Mouse (Mus musculus): ENCODE data around the gene Zfp870. TPM values are rescaled to one million over a fixed set of nuclear protein-coding genes. Genes with fewer than 3 reads are reported as not detected.

Zfp870 gene
- polyA plus RNA-seq (2014; fragmentation: Nextera tagmentation; extraction: Ambion mirVana), result 8.6 and 10.0 TPM in 2 replicates

DNA sequence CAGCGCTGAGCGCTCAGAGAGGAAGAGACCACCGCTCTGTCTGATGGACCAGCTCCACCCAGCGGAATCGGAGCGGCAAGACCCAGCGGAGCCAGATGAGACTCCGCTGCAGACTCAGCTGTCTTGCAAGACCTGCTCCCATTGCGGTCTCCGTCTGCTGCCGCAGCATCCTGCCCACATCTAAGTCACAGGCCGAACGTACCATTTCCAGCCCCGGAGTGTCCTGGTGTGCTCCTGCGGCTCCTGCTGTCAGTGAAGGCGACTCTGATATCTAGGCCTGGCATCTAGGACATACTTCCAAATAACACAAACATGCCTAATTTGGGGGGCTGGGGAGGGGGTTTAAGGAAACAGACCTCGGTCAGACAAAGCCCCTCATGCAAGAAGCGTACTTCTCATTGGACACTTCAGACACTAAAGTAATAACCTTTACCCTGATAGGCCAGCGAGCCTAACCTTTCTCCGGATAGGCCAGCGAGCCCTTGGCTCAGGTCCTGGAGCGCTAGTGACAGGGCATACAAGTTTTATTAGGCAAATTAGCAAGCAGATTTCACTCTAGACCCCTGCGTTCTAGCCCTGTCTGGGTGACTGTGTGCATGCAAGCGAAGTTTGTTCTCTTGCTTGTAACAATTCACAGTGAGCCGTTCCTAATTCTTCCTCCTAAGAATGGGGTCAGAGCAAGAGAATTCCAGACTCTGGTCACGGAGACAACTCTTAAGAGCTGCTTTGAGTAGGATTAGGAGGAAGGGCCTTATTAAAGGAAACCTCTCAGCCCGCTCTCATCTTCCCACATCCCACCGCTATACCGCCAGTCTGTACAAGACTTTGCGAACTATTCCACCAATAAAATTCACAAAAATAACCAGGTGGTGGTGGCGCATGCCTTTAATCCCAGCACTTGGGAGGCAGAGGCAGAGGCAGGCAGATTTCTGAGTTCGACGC, at the start of gene Zfp870:
TSS of gene Zfp870 (minus strand) at position 404 of the 942 bp plus-strand sequence.
- DNase-seq (ENCODE audit: low spot score) (peak; percentile 95), ATAC-seq (ENCODE audit: low FRiP score) (peak; percentile 99)
- Histone ChIP-seq H3K27ac (ENCODE audit: low read depth, low read length) (peak within 1 kb of the TSS; percentile 58), H3K4me2 (replicated peaks; ENCODE audit: low read depth, low read length) (peak within 1 kb of the TSS; percentile 73), H3K36me3 (ENCODE audit: control insufficient read depth, insufficient read depth, low read length) (no peaks in the 10 kb centered on the region), H3K9ac (ENCODE audit: low read depth, low read length) (peak within 1 kb of the TSS; percentile 79), H3K4me3 (ENCODE audit: low read depth, low read length) (peak within 1 kb of the TSS; percentile 56), H3K9me3 (ENCODE audit: control insufficient read depth, low read length) (no peaks in the 10 kb centered on the region), H3K4me1 (replicated peaks; ENCODE audit: control insufficient read depth, insufficient read depth, low read length) (peaks cover 5% of the 10 kb centered on the region), H3K27me3 (ENCODE audit: control insufficient read depth, insufficient read depth, low read length) (no peaks in the 10 kb centered on the region)
- 13% methylated on average over 33 of the region's 33 CpGs for WGBS

DNA sequence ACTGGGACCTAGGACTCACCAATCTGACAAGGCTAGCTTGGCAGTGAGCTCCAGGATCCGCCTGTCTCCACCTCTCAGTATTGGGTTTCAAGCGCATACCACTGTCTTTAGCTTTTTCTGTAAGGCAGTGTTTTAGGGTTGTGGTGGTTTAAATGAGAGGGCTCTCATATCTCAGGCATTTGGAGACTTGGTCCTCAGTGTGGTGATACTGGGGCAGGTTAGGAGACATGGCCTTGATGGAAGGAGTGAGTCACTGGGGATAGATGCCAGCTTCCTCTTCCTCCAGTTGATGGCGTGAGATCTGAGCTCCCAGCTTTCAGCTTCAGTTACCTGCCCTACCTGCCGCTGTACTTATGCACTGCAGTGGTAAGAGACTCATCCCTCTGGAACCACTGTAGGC, 48.4 kb upstream of the Zfp870 start:
- Histone ChIP-seq H3K9me3 (ENCODE audit: control insufficient read depth, low read length) (no peaks in the 10 kb centered on the region), H3K27ac (ENCODE audit: low read depth, low read length) (no peak overlapping the region), H3K36me3 (ENCODE audit: control insufficient read depth, insufficient read depth, low read length) (no peaks in the 10 kb centered on the region), H3K9ac (ENCODE audit: low read depth, low read length) (no peak overlapping the region), H3K27me3 (ENCODE audit: control insufficient read depth, insufficient read depth, low read length) (no peaks in the 10 kb centered on the region), H3K4me2 (replicated peaks; ENCODE audit: low read depth, low read length) (no peak overlapping the region), H3K4me3 (ENCODE audit: low read depth, low read length) (no peak overlapping the region), H3K4me1 (replicated peaks; ENCODE audit: control insufficient read depth, insufficient read depth, low read length) (no peaks in the 10 kb centered on the region)
- 80% methylated on average over 4 of the region's 4 CpGs for WGBS
- ATAC-seq (ENCODE audit: low FRiP score) (no peak), DNase-seq (ENCODE audit: low spot score) (no peak)

DNA sequence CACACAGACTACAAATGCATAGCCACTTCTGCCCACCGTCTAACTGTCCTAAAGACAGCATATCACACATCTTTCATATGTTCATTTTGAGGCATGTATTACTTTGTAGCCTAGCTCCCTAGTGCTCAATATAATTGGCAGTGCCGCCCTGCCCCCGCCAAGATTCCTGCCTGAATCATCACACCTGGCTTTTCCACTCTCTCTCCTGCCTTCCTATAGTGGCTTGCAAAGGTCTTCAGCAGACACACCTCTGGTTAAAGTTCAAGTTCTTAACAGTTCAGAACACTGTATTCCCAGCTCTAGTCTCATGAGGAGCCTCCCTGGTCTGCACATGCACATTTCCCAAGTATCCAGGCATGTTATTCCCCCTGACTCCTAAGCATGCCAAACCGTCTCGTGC, 36.4 kb upstream of the Zfp870 start:
- ATAC-seq (ENCODE audit: low FRiP score) (no peak), DNase-seq (ENCODE audit: low spot score) (no peak)
- H3K4me3 ChIP-seq (ENCODE audit: low read depth, low read length), result no peak overlapping the region
- no peaks in the 10 kb centered on the region for H3K9me3 ChIP-seq (ENCODE audit: control insufficient read depth, low read length)
- no peaks in the 10 kb centered on the region for H3K4me1 ChIP-seq (replicated peaks; ENCODE audit: control insufficient read depth, insufficient read depth, low read length)
- no peak overlapping the region for H3K27ac ChIP-seq (ENCODE audit: low read depth, low read length)
- no peaks in the 10 kb centered on the region for H3K36me3 ChIP-seq (ENCODE audit: control insufficient read depth, insufficient read depth, low read length)
- no peaks in the 10 kb centered on the region for H3K27me3 ChIP-seq (ENCODE audit: control insufficient read depth, insufficient read depth, low read length)
- WGBS, result 81% methylated on average over 5 of the region's 5 CpGs
- no peak overlapping the region for H3K9ac ChIP-seq (ENCODE audit: low read depth, low read length)
- H3K4me2 ChIP-seq (replicated peaks; ENCODE audit: low read depth, low read length), result no peak overlapping the region

DNA sequence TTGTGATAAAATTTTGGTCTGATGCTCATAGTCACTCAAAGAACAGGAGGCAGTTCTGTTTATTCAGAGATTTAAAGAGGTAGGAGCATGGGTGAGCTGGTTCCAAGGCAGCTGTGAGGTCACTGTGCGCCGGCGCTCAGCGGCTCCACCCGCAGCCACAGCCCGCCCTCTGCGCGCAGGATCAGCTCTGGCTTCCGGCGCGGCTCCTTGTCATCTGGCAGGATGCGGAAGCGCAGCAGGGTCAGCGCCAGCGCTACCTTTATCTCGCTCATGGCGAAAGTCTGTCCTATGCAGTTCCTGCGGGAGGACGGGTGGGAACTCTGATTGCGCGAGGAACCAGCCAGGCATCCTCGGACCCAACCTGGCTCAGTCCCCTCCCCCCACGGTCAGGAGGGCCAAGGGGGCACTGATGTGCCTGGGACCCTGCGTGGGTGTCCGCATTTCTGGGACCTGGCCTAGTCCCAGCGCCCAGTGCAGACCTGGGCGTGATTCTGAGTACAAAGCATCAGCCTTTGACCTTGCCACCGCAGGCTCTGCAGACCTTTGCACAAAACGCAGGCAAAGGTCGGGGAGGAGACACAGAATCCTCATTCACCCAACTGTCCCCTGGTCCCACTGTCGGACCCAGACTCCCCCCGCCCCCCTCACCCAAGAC, 33.3 kb upstream of the Zfp870 start:
- peak; percentile 95 for ATAC-seq (ENCODE audit: low FRiP score)
- H3K27ac ChIP-seq (ENCODE audit: low read depth, low read length), result peak overlapping the region; percentile 36; the same call in 1 of the 2 replicates
- 15% methylated on average over 32 of the region's 32 CpGs for WGBS

DNA sequence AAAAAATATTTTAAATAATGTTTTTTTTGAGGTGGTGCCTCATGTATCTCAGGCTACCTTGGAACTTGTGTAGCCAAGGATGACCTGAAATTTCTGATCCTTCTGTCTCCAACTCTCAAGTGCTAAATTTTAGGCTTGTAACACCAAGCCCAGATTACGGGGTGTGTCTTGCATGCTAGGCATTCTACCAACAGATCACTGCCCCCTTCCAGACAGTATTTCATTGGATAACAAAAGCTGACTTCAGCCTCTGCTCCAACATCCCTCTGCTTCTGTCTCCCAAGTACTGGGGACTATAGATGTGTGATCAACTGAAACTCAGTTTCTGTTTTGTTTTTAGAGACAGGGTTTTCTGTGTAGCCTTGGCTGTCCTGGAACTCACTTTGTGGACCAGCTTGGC, 32.2 kb upstream of the Zfp870 start:
- H3K4me3 ChIP-seq (ENCODE audit: low read depth, low read length), result no peak overlapping the region
- H3K4me1 ChIP-seq (replicated peaks; ENCODE audit: control insufficient read depth, insufficient read depth, low read length), result no peaks in the 10 kb centered on the region
- H3K27me3 ChIP-seq (ENCODE audit: control insufficient read depth, insufficient read depth, low read length), result no peaks in the 10 kb centered on the region
- no peak overlapping the region for H3K9ac ChIP-seq (ENCODE audit: low read depth, low read length)
- ATAC-seq (ENCODE audit: low FRiP score), result no peak
- DNase-seq (ENCODE audit: low spot score), result no peak
- no peak overlapping the region for H3K4me2 ChIP-seq (replicated peaks; ENCODE audit: low read depth, low read length)
- no peaks in the 10 kb centered on the region for H3K9me3 ChIP-seq (ENCODE audit: control insufficient read depth, low read length)
- no peak overlapping the region for H3K27ac ChIP-seq (ENCODE audit: low read depth, low read length)
- no peaks in the 10 kb centered on the region for H3K36me3 ChIP-seq (ENCODE audit: control insufficient read depth, insufficient read depth, low read length)
- 94% methylated on average over 1 of the region's 1 CpGs for WGBS

More for the DNA sequence above, 33.3 kb upstream of the Zfp870 start:
- Histone ChIP-seq H3K9ac (ENCODE audit: low read depth, low read length) (peak overlapping the region; percentile 84), H3K4me2 (replicated peaks; ENCODE audit: low read depth, low read length) (peak overlapping the region; percentile 77), H3K9me3 (ENCODE audit: control insufficient read depth, low read length) (no peaks in the 10 kb centered on the region), H3K4me1 (replicated peaks; ENCODE audit: control insufficient read depth, insufficient read depth, low read length) (no peaks in the 10 kb centered on the region), H3K36me3 (ENCODE audit: control insufficient read depth, insufficient read depth, low read length) (no peaks in the 10 kb centered on the region), H3K27me3 (ENCODE audit: control insufficient read depth, insufficient read depth, low read length) (no peaks in the 10 kb centered on the region), H3K4me3 (ENCODE audit: low read depth, low read length) (peak overlapping the region; percentile 45)
- DNase-seq (ENCODE audit: low spot score), result peak; percentile 80

DNA sequence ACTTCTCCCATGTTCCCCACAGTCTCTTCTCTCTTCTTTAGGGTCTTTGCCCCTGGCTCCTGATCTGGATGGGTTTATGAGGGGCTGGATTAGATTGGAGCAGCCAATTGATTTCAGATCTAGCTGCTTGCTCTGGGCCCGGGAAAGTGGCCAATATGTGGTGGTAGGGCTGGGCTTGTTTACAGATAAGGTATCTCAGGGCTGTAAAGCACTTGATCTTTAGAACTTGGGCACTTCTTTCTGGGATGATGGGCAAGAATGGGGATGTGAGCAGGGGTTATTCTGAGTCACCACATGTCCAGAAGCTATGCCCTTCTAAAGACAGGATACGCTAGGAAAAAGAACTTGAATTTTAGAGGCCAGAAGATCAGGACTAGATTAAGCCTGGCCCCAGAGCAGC, 27.7 kb upstream of the Zfp870 start:
- no peaks in the 10 kb centered on the region for H3K9me3 ChIP-seq (ENCODE audit: control insufficient read depth, low read length)
- ATAC-seq (ENCODE audit: low FRiP score) (no peak), DNase-seq (ENCODE audit: low spot score) (no peak)
- H3K4me1 ChIP-seq (replicated peaks; ENCODE audit: control insufficient read depth, insufficient read depth, low read length), result no peaks in the 10 kb centered on the region
- H3K4me3 ChIP-seq (ENCODE audit: low read depth, low read length), result no peak overlapping the region
- H3K4me2 ChIP-seq (replicated peaks; ENCODE audit: low read depth, low read length), result no peak overlapping the region
- H3K27me3 ChIP-seq (ENCODE audit: control insufficient read depth, insufficient read depth, low read length), result no peaks in the 10 kb centered on the region
- H3K9ac ChIP-seq (ENCODE audit: low read depth, low read length), result no peak overlapping the region
- WGBS, result 94% methylated on average over 2 of the region's 2 CpGs
- H3K27ac ChIP-seq (ENCODE audit: low read depth, low read length), result no peak overlapping the region
- no peaks in the 10 kb centered on the region for H3K36me3 ChIP-seq (ENCODE audit: control insufficient read depth, insufficient read depth, low read length)

DNA sequence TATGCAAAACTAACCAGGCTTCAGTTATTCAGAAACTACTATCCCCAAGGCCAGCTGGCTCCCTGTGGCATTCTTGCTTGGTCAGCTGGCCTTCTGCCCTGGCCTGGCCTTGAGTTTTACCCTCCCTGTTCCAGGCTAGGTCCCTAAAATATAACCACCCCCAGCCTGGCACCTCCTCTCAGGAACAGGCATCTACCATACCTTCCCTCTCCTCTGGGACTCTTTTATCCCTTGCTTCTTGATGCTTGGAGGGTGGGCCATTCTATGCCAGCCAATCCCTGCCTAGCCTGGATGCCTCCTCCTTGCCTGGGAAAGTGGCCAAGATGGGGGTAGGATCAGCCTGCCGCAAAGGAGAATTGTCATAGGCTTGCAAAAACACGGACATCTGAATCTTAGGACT, 25.7 kb upstream of the Zfp870 start, which contains the start of gene Cyp4f14:
TSS of gene Cyp4f14 (minus strand) at position 212 of the 400 bp plus-strand sequence.
- Histone ChIP-seq H3K4me1 (replicated peaks; ENCODE audit: control insufficient read depth, insufficient read depth, low read length) (no peaks in the 10 kb centered on the region), H3K27ac (ENCODE audit: low read depth, low read length) (no peak within 1 kb of the TSS), H3K9ac (ENCODE audit: low read depth, low read length) (no peak within 1 kb of the TSS), H3K4me3 (ENCODE audit: low read depth, low read length) (no peak within 1 kb of the TSS), H3K4me2 (replicated peaks; ENCODE audit: low read depth, low read length) (no peak within 1 kb of the TSS), H3K9me3 (ENCODE audit: control insufficient read depth, low read length) (no peaks in the 10 kb centered on the region), H3K36me3 (ENCODE audit: control insufficient read depth, insufficient read depth, low read length) (no peaks in the 10 kb centered on the region), H3K27me3 (ENCODE audit: control insufficient read depth, insufficient read depth, low read length) (no peaks in the 10 kb centered on the region)
- no peak for ATAC-seq (ENCODE audit: low FRiP score)
- 70% methylated on average over 2 of the region's 2 CpGs for WGBS
- DNase-seq (ENCODE audit: low spot score), result no peak

DNA sequence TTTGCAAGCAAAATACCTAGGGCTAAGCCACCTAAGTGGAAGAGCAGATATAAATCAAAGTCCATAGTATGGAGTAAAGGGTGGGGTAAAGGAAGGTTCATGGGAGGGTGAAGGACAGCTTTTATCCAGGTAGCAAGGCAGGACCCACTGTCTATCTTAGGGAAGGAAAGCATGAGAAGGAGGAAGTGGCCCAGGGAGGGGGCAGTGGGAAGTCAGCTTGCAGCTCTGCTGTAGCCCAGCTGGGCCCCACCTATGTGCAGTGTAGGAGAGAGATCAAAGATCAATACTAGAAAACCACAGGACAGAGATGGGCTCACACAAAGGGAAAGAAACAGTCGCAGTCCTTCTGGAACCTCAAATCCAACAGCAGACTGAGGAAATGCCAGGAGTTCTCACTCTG, 24.6 kb upstream of the Zfp870 start:
- H3K4me2 ChIP-seq (replicated peaks; ENCODE audit: low read depth, low read length), result no peak overlapping the region
- H3K9ac ChIP-seq (ENCODE audit: low read depth, low read length), result no peak overlapping the region
- no peaks in the 10 kb centered on the region for H3K36me3 ChIP-seq (ENCODE audit: control insufficient read depth, insufficient read depth, low read length)
- 64% methylated on average over 1 of the region's 1 CpGs for WGBS
- H3K9me3 ChIP-seq (ENCODE audit: control insufficient read depth, low read length), result no peaks in the 10 kb centered on the region
- ATAC-seq (ENCODE audit: low FRiP score) (no peak), DNase-seq (ENCODE audit: low spot score) (no peak)
- no peak overlapping the region for H3K4me3 ChIP-seq (ENCODE audit: low read depth, low read length)
- no peak overlapping the region for H3K27ac ChIP-seq (ENCODE audit: low read depth, low read length)
- H3K27me3 ChIP-seq (ENCODE audit: control insufficient read depth, insufficient read depth, low read length), result no peaks in the 10 kb centered on the region; the same call in 1 of the 2 replicates
- no peaks in the 10 kb centered on the region for H3K4me1 ChIP-seq (replicated peaks; ENCODE audit: control insufficient read depth, insufficient read depth, low read length)

Data from hindbrain, embryonic 11.5 days (tissue).